Mouse (Mus musculus) intestine, postnatal 0 days (tissue): Measurements from ENCODE around the gene Kank4. TPM values are rescaled to one million over a fixed set of nuclear protein-coding genes. Genes with fewer than 3 reads are reported as not detected.
A peak's percentile ranks its signal among the peaks of the same experiment; 100 is the strongest.

Experiments
- ATAC-seq: fragments of 200-750 bp; cut with Nextera tagmentation; 2 replicates; pipeline ENCODE4 v1.8.0; 2017; ENCODE audit warnings: mild to moderate bottlenecking, moderate TSS enrichment, moderate library complexity
- H3K27ac ChIP-seq: fragments of 300-500 bp; sonication (generic); 2 replicates; pipeline ENCODE4 v1.5.1; 2014; ENCODE audit warnings: mild to moderate bottlenecking, low read depth, low read length, moderate library complexity
- H3K27me3 ChIP-seq: fragments of 300-500 bp; sonication (generic); replicated peaks from 2 replicates; pipeline ENCODE4 v1.6.1; 2014; ENCODE audit warnings: low read length, mixed read lengths; ENCODE audit not compliant: control insufficient read depth, insufficient read depth
- H3K36me3 ChIP-seq: fragments of 300-500 bp; sonication (generic); 2 replicates; pipeline ENCODE4 v1.6.1; 2014; ENCODE audit warnings: mild to moderate bottlenecking, moderate library complexity; ENCODE audit not compliant: control insufficient read depth, insufficient read depth
- H3K4me1 ChIP-seq: fragments of 300-500 bp; sonication (generic); replicated peaks from 2 replicates; pipeline ENCODE4 v1.6.1; 2014; ENCODE audit warnings: antibody characterized with exemption, low read length, mixed read lengths; ENCODE audit not compliant: control insufficient read depth, insufficient read depth
- H3K4me2 ChIP-seq: fragments of 300-500 bp; sonication (generic); replicated peaks from 2 replicates; pipeline ENCODE4 v1.6.1; 2014; ENCODE audit warnings: low read depth, mild to moderate bottlenecking, moderate library complexity
- H3K4me3 ChIP-seq: fragments of 300-500 bp; sonication (generic); 2 replicates; pipeline ENCODE4 v1.5.1; 2014; ENCODE audit warnings: low read depth, low read length
- H3K9ac ChIP-seq: fragments of 300-500 bp; sonication (generic); 2 replicates; pipeline ENCODE4 v1.6.1; 2014; ENCODE audit warnings: mild to moderate bottlenecking, low read depth, low read length
- H3K9me3 ChIP-seq: fragments of 300-500 bp; sonication (generic); 2 replicates; pipeline ENCODE4 v1.6.1; 2016; ENCODE audit warnings: mixed run types; ENCODE audit not compliant: control insufficient read depth
- CTCF ChIP-seq: sonication (generic); IDR thresholded peaks from 2 replicates; pipeline ENCODE4 v1.5.1; 2016; ENCODE audit warnings: low read depth, mild to moderate bottlenecking, control low read depth, antibody characterized with exemption, moderate library complexity
- WGBS: fragments of 180-500 bp; shearing (Covaris S2); extraction: QIAGEN DNeasy Blood & Tissue Kit; methylation state at CpG from one replicate; pipeline ENCODE4 v1.1.7; 2014; 5-methylcytosine and 5-hydroxymethylcytosine counted together
- polyA plus RNA-seq: library from polyadenylated mRNA; unstranded; fragments of >200 nt; fragmentation: Nextera tagmentation; extraction: Ambion mirVana; gene quantifications from 2 replicates; pipeline ENCODE4 v1.2.1, GENCODE M21; 2015

The Kank4 gene
- polyA plus RNA-seq, 1 experiment from 2014 or later: 0.31 TPM

- H3K9ac ChIP-seq: no peak overlapping the region
- H3K4me3 ChIP-seq: peak overlapping the region; percentile 24; the same call in 1 of the 2 replicates
- H3K27me3 ChIP-seq: no peaks in the 10 kb centered on the region
- WGBS: 70% methylated on average over 7 of the region's 7 CpGs
- H3K4me2 ChIP-seq: peak overlapping the region; percentile 59
- no peak for TF ChIP-seq CTCF
- no peak overlapping the region for H3K27ac ChIP-seq
- H3K36me3 ChIP-seq: no peaks in the 10 kb centered on the region
- H3K4me1 ChIP-seq: 0 out of 2 replicates have a peak, but pooled peaks cover 5% of the 10 kb centered on the region
- H3K9me3 ChIP-seq: no peaks in the 10 kb centered on the region
- no peak for ATAC-seq
Measured at GRCm38 (mm10) chr4:98789133-98789765, 28.1 kb downstream of the Kank4 start.

DNA sequence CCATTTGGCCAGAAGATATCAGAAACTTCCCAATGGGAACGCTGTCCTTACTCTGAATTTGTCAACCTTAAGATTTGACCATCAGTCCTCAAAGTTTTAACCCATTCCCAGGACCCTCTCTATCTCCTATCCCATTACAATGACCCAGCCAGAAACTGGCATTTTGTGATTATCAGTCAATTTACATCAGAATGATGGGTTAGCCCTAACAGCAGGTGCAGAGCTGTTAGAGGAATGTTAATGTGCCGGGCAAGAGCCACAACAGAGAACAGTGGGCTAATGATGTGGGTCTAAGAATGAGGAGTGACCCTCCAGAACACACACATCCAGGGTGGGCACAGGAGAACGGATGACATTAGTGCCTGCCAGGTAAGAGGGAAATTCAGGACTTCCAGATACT lies 31.1 kb downstream of the Kank4 start:
- no peak overlapping the region for H3K4me2 ChIP-seq
- H3K9me3 ChIP-seq: no peaks in the 10 kb centered on the region
- 0 out of 2 replicates have a peak, but pooled peaks cover 3% of the 10 kb centered on the region for H3K27me3 ChIP-seq
- no peak overlapping the region for H3K9ac ChIP-seq
- H3K4me1 ChIP-seq: 0 out of 2 replicates have a peak, but pooled peaks cover 5% of the 10 kb centered on the region
- no peak for TF ChIP-seq CTCF
- no peaks in the 10 kb centered on the region for H3K36me3 ChIP-seq
- ATAC-seq: no peak
- H3K27ac ChIP-seq: no peak overlapping the region
- no peak overlapping the region for H3K4me3 ChIP-seq
- WGBS: 64% methylated on average over 3 of the region's 3 CpGs

DNA sequence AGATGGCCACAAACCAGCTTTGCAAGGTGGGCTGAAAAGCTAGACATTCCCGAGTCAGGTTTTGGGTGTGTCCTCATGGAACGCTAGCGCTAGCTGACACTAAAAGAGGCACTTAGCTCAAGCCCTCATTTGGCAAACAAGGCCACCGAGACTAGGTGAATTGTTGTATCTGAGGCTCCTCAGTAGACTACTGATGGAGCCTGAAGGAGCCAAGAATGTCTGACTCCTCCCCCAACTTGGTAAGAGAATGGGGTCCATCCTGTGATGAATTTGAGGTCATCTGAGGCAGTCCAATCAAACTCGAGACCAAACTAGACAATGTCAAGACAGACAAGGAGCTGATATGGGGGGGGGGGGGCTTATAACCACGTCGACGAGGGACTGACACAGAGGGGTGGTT lies 31.5 kb downstream of the Kank4 start:
- no peak for TF ChIP-seq CTCF
- 0 out of 2 replicates have a peak, but pooled peaks cover 3% of the 10 kb centered on the region for H3K27me3 ChIP-seq
- H3K4me1 ChIP-seq: 0 out of 2 replicates have a peak, but pooled peaks cover 5% of the 10 kb centered on the region
- no peak overlapping the region for H3K4me3 ChIP-seq
- ATAC-seq: no peak
- H3K9me3 ChIP-seq: no peaks in the 10 kb centered on the region
- no peak overlapping the region for H3K4me2 ChIP-seq
- H3K9ac ChIP-seq: no peak overlapping the region
- H3K27ac ChIP-seq: no peak overlapping the region
- WGBS: 39% methylated on average over 8 of the region's 8 CpGs
- no peaks in the 10 kb centered on the region for H3K36me3 ChIP-seq

- no peak overlapping the region for H3K9ac ChIP-seq
Measured at GRCm38 (mm10) chr4:98778219-98778618, 39.1 kb downstream of the Kank4 start.

GRCm38 (mm10) chr4:98777464-98777863 lies 39.9 kb downstream of the Kank4 start:
- Histone ChIP-seq H3K4me3 (no peak overlapping the region), H3K27ac (no peak overlapping the region), H3K36me3 (no peaks in the 10 kb centered on the region), H3K9ac (no peak overlapping the region), H3K4me1 (no peaks in the 10 kb centered on the region), H3K27me3 (no peaks in the 10 kb centered on the region), H3K9me3 (no peaks in the 10 kb centered on the region), H3K4me2 (no peak overlapping the region)
- ATAC-seq: no peak
- WGBS: 80% methylated on average over 6 of the region's 6 CpGs
- TF ChIP-seq CTCF: no peak

More at GRCm38 (mm10) chr4:98778219-98778618, 39.1 kb downstream of the Kank4 start:
- Histone ChIP-seq H3K27ac (no peak overlapping the region), H3K4me3 (no peak overlapping the region), H3K4me2 (0 out of 2 replicates have a peak overlapping the region, but pooled peaks have one; percentile 24), H3K27me3 (0 out of 2 replicates have a peak, but pooled peaks cover under 1% of the 10 kb centered on the region), H3K9me3 (no peaks in the 10 kb centered on the region), H3K4me1 (no peaks in the 10 kb centered on the region), H3K36me3 (no peaks in the 10 kb centered on the region)
- no peak for TF ChIP-seq CTCF
- 16% methylated on average over 16 of the region's 16 CpGs for WGBS
- ATAC-seq: no peak

DNA sequence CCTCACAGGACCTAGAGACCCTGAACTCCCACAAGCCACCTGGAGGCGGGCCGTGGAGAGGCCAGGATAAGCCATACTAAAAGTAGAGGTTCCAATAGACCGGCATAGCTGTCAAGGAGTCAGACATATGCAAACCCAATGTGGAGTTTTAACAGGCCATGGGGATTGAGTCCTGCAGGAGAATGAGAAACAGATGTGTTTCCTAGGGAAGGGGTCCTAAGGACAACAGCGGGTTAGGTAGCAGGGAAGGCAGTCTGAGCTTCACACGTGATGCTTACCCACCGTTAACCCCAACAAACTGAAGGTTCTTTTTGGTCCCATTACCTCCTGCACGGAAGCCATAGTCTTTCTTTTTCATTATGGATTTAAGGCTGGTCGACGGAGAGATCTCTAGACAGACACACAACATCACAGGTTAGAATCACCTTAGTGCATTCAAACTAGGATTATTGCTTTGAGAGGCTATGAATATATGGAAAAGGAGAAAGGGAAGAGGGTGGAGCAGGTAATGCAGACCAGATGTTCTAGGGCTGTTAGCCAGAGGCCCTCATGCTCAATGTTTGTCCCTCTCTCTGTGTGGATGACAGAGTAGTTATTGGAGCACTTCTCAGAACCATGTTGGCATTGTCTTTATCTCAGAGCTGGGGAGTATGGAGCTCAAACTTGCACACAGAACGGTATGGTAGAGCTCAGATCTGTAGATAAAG lies 40.5 kb downstream of the Kank4 start:
- WGBS: 91% methylated on average over 10 of the region's 10 CpGs
- no peak for ATAC-seq
- H3K9ac ChIP-seq: no peak overlapping the region
- H3K9me3 ChIP-seq: no peaks in the 10 kb centered on the region
- no peaks in the 10 kb centered on the region for H3K36me3 ChIP-seq
- no peak overlapping the region for H3K27ac ChIP-seq
- H3K4me3 ChIP-seq: no peak overlapping the region
- no peak for TF ChIP-seq CTCF
- no peaks in the 10 kb centered on the region for H3K4me1 ChIP-seq
- no peaks in the 10 kb centered on the region for H3K27me3 ChIP-seq
- H3K4me2 ChIP-seq: no peak overlapping the region
